ENCODE assay signal across 10 mouse cellular contexts in genomic region chr10:86193863-86194434, GRCm38 (mm10).
DNase-seq lines count a peak whose midpoint lies in the region; ATAC-seq and TF ChIP-seq lines count a peak whose summit lies in the region.
"Had no signal": no experiment of that assay in that cellular context is flagged by ENCODE, and none has a peak within 500 bp of the region (broad histone marks: within the 10 kb centered on the region; RNA-seq: fewer than 3 reads in every experiment).

No protein-coding gene starts in this region.

- H3K9ac ChIP-seq in midbrain, embryonic 16.5 days (ENCODE audit: low read depth, low read length), result no peak overlapping the region
- no peak overlapping the region for H3K9ac ChIP-seq in midbrain, embryonic 11.5 days (ENCODE audit: low read length)
- H3K9ac ChIP-seq in midbrain, postnatal 0 days (replicated peaks; ENCODE audit: low read length, poor library complexity, severe bottlenecking), result no peak overlapping the region
- no peak overlapping the region for H3K9ac ChIP-seq in stomach, postnatal 0 days (ENCODE audit: low read length)
- H3K9ac ChIP-seq: embryonic facial prominence, embryonic 12.5 days; liver, embryonic 15.5 days had no signal

- peak; percentile 12 to 17 for DNase-seq in heart, postnatal 36 days
- no peak for DNase-seq in heart, postnatal 4 days
- DNase-seq in midbrain, embryonic 11.5 days (ENCODE audit: low spot score, missing footprints), result no peak
- peak; percentile 50 for DNase-seq in fibroblast of lung, adult 2 months (ENCODE audit: low read depth)
- peak; percentile 54 for DNase-seq in midbrain, postnatal 0 days (ENCODE audit: low spot score)
- no peak for DNase-seq in stomach, postnatal 0 days (ENCODE audit: low spot score)
- DNase-seq: kidney, postnatal 14 days had no signal

- H3K9me3 ChIP-seq in midbrain, embryonic 16.5 days (replicated peaks; ENCODE audit: control insufficient read depth, low read length, poor library complexity, severe bottlenecking), result no peaks in the 10 kb centered on the region
- no peaks in the 10 kb centered on the region for H3K9me3 ChIP-seq in midbrain, embryonic 11.5 days (ENCODE audit: control insufficient read depth, low read length)
- H3K9me3 ChIP-seq in midbrain, postnatal 0 days (ENCODE audit: low read length), result no peaks in the 10 kb centered on the region
- H3K9me3 ChIP-seq in stomach, postnatal 0 days (ENCODE audit: control insufficient read depth, low read length), result no peaks in the 10 kb centered on the region
- H3K9me3 ChIP-seq: embryonic facial prominence, embryonic 12.5 days; liver, embryonic 15.5 days had no signal

- 48% methylated on average over 4 of the region's 4 CpGs for WGBS in midbrain, embryonic 16.5 days
- WGBS in midbrain, embryonic 11.5 days, result 55% methylated on average over 4 of the region's 4 CpGs
- WGBS in midbrain, postnatal 0 days, result 35% methylated on average over 4 of the region's 4 CpGs
- WGBS in stomach, postnatal 0 days, result 35% methylated on average over 4 of the region's 4 CpGs

- peak overlapping the region; percentile 2; the same call in 1 of the 2 replicates for H3K27ac ChIP-seq in midbrain, embryonic 16.5 days (ENCODE audit: low read length)
- no peak overlapping the region for H3K27ac ChIP-seq in midbrain, embryonic 11.5 days (ENCODE audit: low read depth, low read length)
- H3K27ac ChIP-seq in midbrain, postnatal 0 days (ENCODE audit: low read depth, low read length), result peak overlapping the region; percentile 44; the same call in 1 of the 2 replicates
- no peak overlapping the region for H3K27ac ChIP-seq in stomach, postnatal 0 days (replicated peaks)
- H3K27ac ChIP-seq: liver, embryonic 15.5 days had no signal

- H3K4me2 ChIP-seq in midbrain, embryonic 16.5 days (ENCODE audit: low read length), result no peak overlapping the region
- no peak overlapping the region for H3K4me2 ChIP-seq in midbrain, embryonic 11.5 days
- no peak overlapping the region for H3K4me2 ChIP-seq in midbrain, postnatal 0 days (ENCODE audit: low read depth, low read length, poor library complexity, severe bottlenecking)
- H3K4me2 ChIP-seq in stomach, postnatal 0 days (replicated peaks; ENCODE audit: low read depth), result no peak overlapping the region
- H3K4me2 ChIP-seq: embryonic facial prominence, embryonic 12.5 days; liver, embryonic 15.5 days had no signal

- H3K4me3 ChIP-seq in midbrain, embryonic 16.5 days (ENCODE audit: low read depth, low read length), result no peak overlapping the region
- H3K4me3 ChIP-seq in midbrain, embryonic 11.5 days (ENCODE audit: low read depth, low read length), result no peak overlapping the region
- H3K4me3 ChIP-seq in midbrain, postnatal 0 days (ENCODE audit: low read depth, low read length), result no peak overlapping the region
- H3K4me3 ChIP-seq in stomach, postnatal 0 days (ENCODE audit: low read depth, low read length), result no peak overlapping the region
- H3K4me3 ChIP-seq: embryonic facial prominence, embryonic 12.5 days; liver, embryonic 15.5 days had no signal

- intact Hi-C loops in heart, postnatal 36 days (cut with DNase I), result no loop called here

- TF ChIP-seq EP300 in stomach, postnatal 0 days (optimal IDR thresholded peaks at IDR 0.05), result no peak

- peak; percentile 28; the same call in 1 of the 2 replicates for ATAC-seq in midbrain, embryonic 16.5 days
- no peak for ATAC-seq in midbrain, embryonic 11.5 days (ENCODE audit: low FRiP score)
- peak; percentile 49; the same call in 1 of the 2 replicates for ATAC-seq in midbrain, postnatal 0 days (ENCODE audit: low FRiP score)
- ATAC-seq in stomach, postnatal 0 days (ENCODE audit: low FRiP score, low TSS enrichment), result no peak

- TF ChIP-seq CTCF in midbrain, postnatal 0 days (IDR thresholded peaks at IDR 0.05), result no peak
- no peak for TF ChIP-seq CTCF in stomach, postnatal 0 days (IDR thresholded peaks at IDR 0.05; ENCODE audit: low read depth)

- 0 out of 2 replicates have a peak, but pooled peaks cover 2% of the 10 kb centered on the region for H3K36me3 ChIP-seq in midbrain, embryonic 16.5 days (ENCODE audit: control insufficient read depth, insufficient read depth, low read length)
- H3K36me3 ChIP-seq in midbrain, embryonic 11.5 days (ENCODE audit: control insufficient read depth, insufficient read depth, low read length), result no peaks in the 10 kb centered on the region
- H3K36me3 ChIP-seq in midbrain, postnatal 0 days (ENCODE audit: insufficient read depth, low read length), result no peaks in the 10 kb centered on the region
- no peaks in the 10 kb centered on the region for H3K36me3 ChIP-seq in stomach, postnatal 0 days (ENCODE audit: control insufficient read depth, insufficient read depth, low read length)
- H3K36me3 ChIP-seq: embryonic facial prominence, embryonic 12.5 days; liver, embryonic 15.5 days had no signal

- H3K27me3 ChIP-seq in midbrain, embryonic 16.5 days (ENCODE audit: control insufficient read depth, insufficient read depth, low read depth, low read length), result no peaks in the 10 kb centered on the region
- H3K27me3 ChIP-seq in midbrain, embryonic 11.5 days (ENCODE audit: control insufficient read depth, insufficient read depth, low read length), result no peaks in the 10 kb centered on the region
- H3K27me3 ChIP-seq in midbrain, postnatal 0 days (ENCODE audit: insufficient read depth, low read length), result no peaks in the 10 kb centered on the region
- H3K27me3 ChIP-seq in stomach, postnatal 0 days (ENCODE audit: control insufficient read depth, insufficient read depth, low read length), result no peaks in the 10 kb centered on the region
- H3K27me3 ChIP-seq: embryonic facial prominence, embryonic 12.5 days; liver, embryonic 15.5 days had no signal

- H3K4me1 ChIP-seq in midbrain, embryonic 16.5 days (ENCODE audit: control insufficient read depth, insufficient read depth, low read length), result no peaks in the 10 kb centered on the region
- H3K4me1 ChIP-seq in midbrain, embryonic 11.5 days (ENCODE audit: control insufficient read depth, insufficient read depth, low read length), result no peaks in the 10 kb centered on the region
- H3K4me1 ChIP-seq in midbrain, postnatal 0 days (ENCODE audit: insufficient read depth, low read length), result 0 out of 2 replicates have a peak, but pooled peaks cover 5% of the 10 kb centered on the region
- no peaks in the 10 kb centered on the region for H3K4me1 ChIP-seq in stomach, postnatal 0 days (replicated peaks; ENCODE audit: control insufficient read depth, insufficient read depth)
- H3K4me1 ChIP-seq: liver, embryonic 15.5 days had no signal

Comparison
In these comparisons a context has a peak if more than half of its experiments do, and no peak if none do; other contexts are left out.
1. DNase-seq: peak in heart, postnatal 36 days (2 of 2), fibroblast of lung, adult 2 months (single experiment) and midbrain, postnatal 0 days (single experiment); none in heart, postnatal 4 days (single experiment), midbrain, embryonic 11.5 days (single experiment) and stomach, postnatal 0 days (single experiment).
2. ATAC-seq: peak in midbrain, embryonic 16.5 days (single experiment) and midbrain, postnatal 0 days (single experiment); none in midbrain, embryonic 11.5 days (single experiment) and stomach, postnatal 0 days (single experiment).
3. H3K27ac ChIP-seq: peak in midbrain, embryonic 16.5 days (single experiment) and midbrain, postnatal 0 days (single experiment); none in midbrain, embryonic 11.5 days (single experiment) and stomach, postnatal 0 days (single experiment).